Mouse (Mus musculus): ENCODE results near the gene Vps8. TPM values are rescaled to one million over a fixed set of nuclear protein-coding genes. Genes with fewer than 3 reads are reported as not detected.

Gene Vps8
- polyA plus RNA-seq, 1 experiment from 2014 or later, result 13.7 TPM

DNA sequence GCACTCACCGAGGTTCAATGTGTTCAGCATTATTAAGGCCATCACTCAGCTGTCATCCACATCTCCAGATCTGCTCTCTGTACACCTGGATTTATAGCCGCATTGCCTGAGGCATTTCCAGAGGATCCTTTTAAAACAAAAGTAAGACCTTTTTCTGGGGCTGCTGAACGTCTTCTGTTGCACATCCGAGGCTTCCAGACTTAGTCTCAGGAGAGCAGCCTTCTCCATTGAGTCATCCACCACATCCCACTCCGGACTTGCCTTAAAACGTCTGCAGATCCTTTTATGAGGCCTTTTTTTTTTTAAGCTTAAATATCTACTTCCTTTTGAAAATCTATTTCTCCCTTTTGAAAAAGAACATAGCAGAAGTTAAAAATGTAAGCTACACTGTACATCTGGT, 172.6 kb downstream of the Vps8 start:
- no peaks in the 10 kb centered on the region for H3K27me3 ChIP-seq (ENCODE audit: low read depth, poor library complexity, severe bottlenecking)
- no peak for DNase-seq (ENCODE audit: low spot score)
- no peak overlapping the region for H3K27ac ChIP-seq
- no peaks in the 10 kb centered on the region for H3K4me1 ChIP-seq
- no peaks in the 10 kb centered on the region for H3K9me3 ChIP-seq (replicated peaks)
- WGBS, result 74% methylated on average over 6 of the region's 6 CpGs
- H3K4me3 ChIP-seq, result no peak overlapping the region
- no peaks in the 10 kb centered on the region for H3K36me3 ChIP-seq

DNA sequence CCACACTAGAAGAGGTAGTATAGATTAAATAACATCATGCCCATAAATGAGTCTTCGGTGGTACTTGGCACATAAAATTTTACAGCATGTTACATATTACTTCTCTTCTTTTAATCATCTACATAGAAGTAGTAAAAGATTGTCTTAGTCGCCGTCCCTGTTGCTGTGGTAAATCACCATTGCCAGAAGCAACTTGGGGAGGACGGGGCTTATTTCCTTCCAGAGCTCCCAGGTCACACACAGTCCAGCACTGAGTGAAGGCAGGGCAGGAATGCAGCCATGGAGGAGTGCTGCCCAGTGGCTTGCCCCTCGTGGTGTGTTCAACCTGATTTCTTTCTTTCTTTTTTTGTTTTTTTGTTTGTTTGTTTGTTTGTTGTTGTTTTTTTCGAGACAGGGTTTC, 181.4 kb downstream of the Vps8 start:
- peak; percentile 16 for DNase-seq (ENCODE audit: low spot score)
- WGBS, result 89% methylated on average over 6 of the region's 6 CpGs

DNA sequence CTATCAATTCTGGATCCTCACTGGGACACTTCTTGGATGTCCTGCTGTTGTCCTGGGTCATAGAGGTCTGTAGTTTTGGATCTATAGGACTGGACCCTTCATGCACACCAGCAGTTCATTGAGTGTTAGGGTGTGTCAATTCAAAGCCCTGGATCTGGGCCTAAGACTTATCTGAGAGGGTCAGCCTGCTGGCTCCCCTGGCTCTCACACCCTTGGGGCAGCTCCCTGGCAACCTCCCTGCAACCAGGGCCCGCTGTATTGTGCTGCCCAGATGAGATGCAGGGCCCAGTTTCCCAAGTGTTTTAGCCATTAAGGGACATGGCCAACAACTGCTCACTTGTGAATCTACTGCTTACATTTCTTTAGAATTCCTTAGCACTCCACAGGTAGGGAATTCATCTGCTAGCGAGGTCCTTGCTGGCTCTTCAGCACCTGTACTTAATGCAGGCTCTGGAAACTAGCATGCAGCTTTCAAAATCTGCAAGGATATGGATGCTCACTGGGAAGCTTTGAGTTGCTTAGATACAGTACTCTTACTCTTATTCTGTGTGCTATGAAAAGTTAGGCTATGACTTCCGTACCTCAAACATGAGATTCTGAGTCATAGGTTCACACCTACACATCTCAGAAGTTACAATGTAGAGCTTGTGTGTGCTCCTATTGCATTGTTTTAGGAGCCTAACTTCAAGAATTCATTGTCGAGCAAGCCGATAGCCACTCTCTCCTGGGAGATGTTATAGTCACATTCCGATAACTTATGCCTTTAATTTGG, 183.5 kb downstream of the Vps8 start:
- 89% methylated on average over 6 of the region's 6 CpGs for WGBS
- H3K4me1 ChIP-seq, result no peaks in the 10 kb centered on the region

More for the DNA sequence above, 181.4 kb downstream of the Vps8 start:
- no peak overlapping the region for H3K4me3 ChIP-seq
- H3K27ac ChIP-seq, result no peak overlapping the region
- no peaks in the 10 kb centered on the region for H3K36me3 ChIP-seq
- H3K9me3 ChIP-seq (replicated peaks), result no peaks in the 10 kb centered on the region
- H3K4me1 ChIP-seq, result no peaks in the 10 kb centered on the region
- no peaks in the 10 kb centered on the region for H3K27me3 ChIP-seq (ENCODE audit: low read depth, poor library complexity, severe bottlenecking)

DNA sequence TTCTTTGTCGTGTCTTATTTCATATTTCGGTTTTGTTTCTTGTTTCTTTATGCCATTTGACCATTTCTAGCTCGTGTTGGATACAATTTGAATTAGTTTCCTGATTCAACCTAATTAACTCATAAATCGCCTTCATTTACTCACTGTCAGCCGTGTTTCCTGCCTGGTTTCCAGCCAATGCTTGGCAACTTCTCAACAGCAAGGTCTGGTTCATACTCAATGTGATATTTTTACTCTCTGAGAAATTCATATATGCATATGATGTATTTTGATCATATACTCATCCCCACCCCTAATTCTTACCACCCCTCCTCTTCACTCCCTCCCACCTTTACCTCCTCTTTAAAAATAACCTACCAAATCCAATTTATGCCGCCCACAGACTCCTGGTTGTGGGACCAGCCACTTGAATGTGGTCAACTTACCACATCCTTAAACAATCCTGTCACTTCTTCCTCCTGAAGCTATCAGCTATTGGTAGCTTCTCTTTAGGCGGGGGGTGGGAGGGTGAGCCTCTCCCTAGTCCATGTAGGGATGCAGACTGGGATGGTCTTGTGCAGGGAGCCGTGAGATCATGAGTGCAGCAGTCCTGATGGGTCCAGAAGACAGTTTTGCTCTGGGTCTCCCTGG, 184.2 kb downstream of the Vps8 start:
- Histone ChIP-seq H3K27me3 (ENCODE audit: low read depth, poor library complexity, severe bottlenecking) (no peaks in the 10 kb centered on the region), H3K36me3 (no peaks in the 10 kb centered on the region), H3K9me3 (replicated peaks) (no peaks in the 10 kb centered on the region), H3K4me1 (no peaks in the 10 kb centered on the region), H3K27ac (no peak overlapping the region), H3K4me3 (no peak overlapping the region)
- no peak for DNase-seq (ENCODE audit: low spot score)
- WGBS, result 85% methylated on average over 8 of the region's 8 CpGs

More for the DNA sequence above, 183.5 kb downstream of the Vps8 start:
- no peak overlapping the region for H3K4me3 ChIP-seq
- DNase-seq (ENCODE audit: low spot score), result peak; percentile 23
- no peaks in the 10 kb centered on the region for H3K9me3 ChIP-seq (replicated peaks)
- no peaks in the 10 kb centered on the region for H3K36me3 ChIP-seq
- no peaks in the 10 kb centered on the region for H3K27me3 ChIP-seq (ENCODE audit: low read depth, poor library complexity, severe bottlenecking)
- no peak overlapping the region for H3K27ac ChIP-seq

DNA sequence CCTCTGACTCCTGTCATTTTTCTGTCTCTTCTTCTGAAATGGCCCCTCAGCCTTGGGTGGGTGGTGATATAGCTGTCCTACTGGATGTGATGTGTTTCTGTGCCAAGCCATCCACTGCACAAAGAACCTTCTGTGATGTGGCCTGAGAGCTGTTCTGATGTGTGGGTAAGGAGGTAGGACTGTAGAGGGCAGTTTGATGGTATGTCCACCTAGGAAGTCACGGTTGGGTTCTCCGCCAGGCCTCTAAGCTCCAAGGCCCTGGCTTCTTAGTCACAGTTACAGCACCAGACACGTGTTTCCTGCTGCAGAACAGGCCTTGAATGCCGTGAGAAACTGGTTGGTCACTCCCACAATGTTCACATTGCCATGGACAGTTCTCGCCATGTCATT, 184.7 kb downstream of the Vps8 start:
- Histone ChIP-seq H3K4me3 (no peak overlapping the region), H3K9me3 (replicated peaks) (no peaks in the 10 kb centered on the region), H3K27me3 (ENCODE audit: low read depth, poor library complexity, severe bottlenecking) (no peaks in the 10 kb centered on the region), H3K4me1 (no peaks in the 10 kb centered on the region), H3K36me3 (no peaks in the 10 kb centered on the region), H3K27ac (no peak overlapping the region)
- peak; percentile 22 for DNase-seq (ENCODE audit: low spot score)
- WGBS, result 84% methylated on average over 5 of the region's 5 CpGs

DNA sequence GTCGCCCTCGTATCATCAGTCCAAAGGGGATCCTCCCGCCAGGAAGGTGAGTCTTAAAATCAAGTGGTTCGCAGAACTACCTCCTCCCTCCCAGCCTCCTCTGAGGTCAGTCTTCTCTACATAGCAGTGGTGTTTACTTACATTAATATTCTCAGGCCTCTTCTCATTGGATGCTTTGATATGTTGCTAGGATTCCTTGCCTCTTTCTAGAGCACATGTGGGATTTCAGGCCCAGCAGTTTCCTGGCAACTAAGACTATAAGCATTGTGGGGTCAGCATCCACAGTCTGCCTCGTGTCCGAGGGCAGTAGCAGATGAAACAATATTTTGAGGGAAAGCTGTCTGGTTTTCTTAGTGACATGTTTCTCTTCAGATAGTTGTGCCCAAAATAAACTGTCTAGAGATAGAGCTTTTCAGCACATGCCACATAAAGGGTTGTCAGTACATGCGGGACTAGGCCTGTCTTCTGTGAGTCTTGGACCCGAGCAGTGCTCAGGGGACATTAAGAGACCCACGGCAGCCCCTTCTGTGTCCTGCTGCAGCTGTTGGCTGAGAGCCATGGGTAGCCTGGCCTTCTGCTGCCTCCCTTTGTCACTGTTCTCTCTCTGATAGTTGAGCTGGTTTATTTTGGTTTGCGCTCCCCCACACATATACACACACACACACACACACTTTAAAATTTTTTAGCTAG, 185.4 kb downstream of the Vps8 start:
- 88% methylated on average over 10 of the region's 10 CpGs for WGBS
- peak; percentile 9 for DNase-seq (ENCODE audit: low spot score)

DNA sequence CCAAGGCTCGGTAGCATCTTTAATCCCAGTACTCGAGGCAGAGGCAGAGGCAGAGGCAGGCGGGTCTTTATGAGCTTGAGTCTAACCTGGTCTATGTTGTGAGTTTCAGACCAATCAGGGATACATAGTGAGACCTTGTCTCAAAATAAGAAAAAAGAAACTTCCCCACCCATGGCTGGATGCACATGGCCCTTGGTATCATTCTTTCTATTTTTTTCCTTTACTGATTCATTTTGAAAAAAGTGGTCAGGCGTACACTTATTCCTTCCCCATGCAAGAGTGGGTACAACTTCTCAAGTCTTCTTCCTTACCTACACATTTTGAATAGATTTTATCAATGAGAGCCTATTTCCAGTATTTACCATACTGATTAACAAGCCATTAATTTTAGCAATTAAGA, 187.6 kb downstream of the Vps8 start:
- WGBS, result 93% methylated on average over 4 of the region's 4 CpGs
- Histone ChIP-seq H3K4me1 (no peaks in the 10 kb centered on the region), H3K4me3 (no peak overlapping the region), H3K9me3 (replicated peaks) (no peaks in the 10 kb centered on the region), H3K36me3 (peaks cover 3% of the 10 kb centered on the region; the same call in 1 of the 2 replicates), H3K27me3 (ENCODE audit: low read depth, poor library complexity, severe bottlenecking) (no peaks in the 10 kb centered on the region), H3K27ac (no peak overlapping the region)
- DNase-seq (ENCODE audit: low spot score), result no peak

More for the DNA sequence above, 185.4 kb downstream of the Vps8 start:
- no peak overlapping the region for H3K4me3 ChIP-seq
- no peaks in the 10 kb centered on the region for H3K4me1 ChIP-seq
- no peak overlapping the region for H3K27ac ChIP-seq
- H3K9me3 ChIP-seq (replicated peaks), result no peaks in the 10 kb centered on the region
- H3K27me3 ChIP-seq (ENCODE audit: low read depth, poor library complexity, severe bottlenecking), result no peaks in the 10 kb centered on the region
- peaks cover 3% of the 10 kb centered on the region; the same call in 1 of the 2 replicates for H3K36me3 ChIP-seq

DNA sequence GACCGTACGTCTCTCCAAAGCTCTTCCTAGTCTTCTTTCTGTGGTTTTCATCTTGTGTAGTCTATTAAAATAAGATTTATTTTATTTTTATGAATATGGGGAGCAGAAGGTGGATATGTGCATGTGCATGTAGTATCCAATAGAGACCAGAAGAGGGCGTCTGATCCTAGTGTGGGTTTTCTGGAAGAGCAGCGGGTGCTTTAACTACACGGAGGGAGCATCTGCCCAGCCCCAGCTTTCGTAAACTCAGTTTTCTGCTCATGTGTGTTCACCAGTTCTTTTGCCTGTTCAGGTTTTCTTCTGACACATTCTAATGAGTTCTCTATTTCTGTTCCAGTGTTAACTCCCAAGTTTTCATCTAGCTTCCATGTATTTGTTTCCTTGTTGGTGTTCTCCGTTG, 192.9 kb downstream of the Vps8 start:
- H3K27me3 ChIP-seq (ENCODE audit: low read depth, poor library complexity, severe bottlenecking), result no peaks in the 10 kb centered on the region
- H3K4me3 ChIP-seq, result no peak overlapping the region
- no peaks in the 10 kb centered on the region for H3K9me3 ChIP-seq (replicated peaks)
- peaks cover 3% of the 10 kb centered on the region; the same call in 1 of the 2 replicates for H3K36me3 ChIP-seq
- 57% methylated on average over 7 of the region's 7 CpGs for WGBS
- H3K27ac ChIP-seq, result no peak overlapping the region
- H3K4me1 ChIP-seq, result no peaks in the 10 kb centered on the region
- no peak for DNase-seq (ENCODE audit: low spot score)

DNA sequence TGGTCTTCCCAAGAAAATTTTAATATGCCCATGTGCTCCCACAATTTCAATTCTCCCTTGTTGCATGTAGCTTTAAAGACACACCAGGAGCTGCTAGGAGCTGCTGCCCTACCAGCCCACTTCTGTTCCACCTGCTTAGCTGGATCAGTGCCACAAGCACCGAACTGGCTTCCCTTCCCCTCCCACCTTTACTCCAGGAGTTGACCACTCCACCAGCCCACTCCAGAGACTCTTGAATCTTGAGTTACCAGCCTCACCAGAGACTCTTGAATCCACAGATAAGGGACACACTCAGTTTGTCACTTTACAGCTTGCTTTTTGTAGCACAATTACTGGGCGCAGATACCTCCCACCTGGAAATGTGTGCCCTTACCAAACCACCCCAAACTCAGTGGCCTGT, 197.7 kb downstream of the Vps8 start:
- 96% methylated on average over 2 of the region's 2 CpGs for WGBS
- Histone ChIP-seq H3K4me1 (no peaks in the 10 kb centered on the region), H3K9me3 (replicated peaks) (no peaks in the 10 kb centered on the region), H3K36me3 (no peaks in the 10 kb centered on the region), H3K27ac (no peak overlapping the region), H3K4me3 (no peak overlapping the region), H3K27me3 (ENCODE audit: low read depth, poor library complexity, severe bottlenecking) (no peaks in the 10 kb centered on the region)
- no peak for DNase-seq (ENCODE audit: low spot score)

DNA sequence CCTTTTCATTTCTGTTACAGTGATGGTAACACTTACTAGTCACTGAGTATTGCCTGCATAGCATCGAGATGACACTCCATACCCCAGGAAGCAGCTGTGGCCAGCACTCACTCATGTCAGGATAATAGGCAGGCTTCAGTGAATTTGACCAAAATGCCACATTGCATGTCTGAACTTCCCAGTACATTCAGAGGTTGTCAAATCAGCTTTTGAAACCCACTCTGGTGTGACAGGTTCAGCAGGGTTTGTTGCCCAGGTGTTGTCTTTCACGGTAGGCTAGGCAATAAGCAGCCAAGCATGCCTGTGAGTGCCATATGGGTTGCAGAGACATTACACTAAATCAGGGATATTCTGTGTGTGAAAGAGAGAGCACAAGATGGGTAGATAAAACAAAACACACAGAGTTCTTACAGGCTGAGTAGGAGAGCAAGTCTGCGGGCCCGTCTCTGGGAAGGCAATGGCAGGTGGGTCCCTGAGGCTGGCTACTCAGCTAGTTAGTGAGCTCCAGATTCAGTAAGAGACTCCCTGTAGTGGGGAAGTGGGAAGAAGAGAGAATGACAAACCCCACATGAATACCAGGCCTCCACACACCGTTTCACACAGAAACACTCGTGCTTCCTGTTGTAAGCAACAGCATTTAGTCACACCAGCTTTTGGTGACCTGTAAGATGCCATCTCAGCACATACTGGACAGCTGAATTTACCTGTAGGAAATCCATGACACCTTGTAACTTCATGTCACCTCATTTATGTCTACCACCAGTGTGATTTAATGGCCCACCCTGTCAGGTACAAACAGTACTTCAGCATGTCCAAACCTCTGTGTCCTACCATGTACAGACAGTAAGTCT, 203.1 kb downstream of the Vps8 start:
- 80% methylated on average over 6 of the region's 6 CpGs for WGBS
- DNase-seq (ENCODE audit: low spot score), result no peak
- H3K4me3 ChIP-seq, result no peak overlapping the region
- no peaks in the 10 kb centered on the region for H3K36me3 ChIP-seq
- H3K4me1 ChIP-seq, result peaks cover 18% of the 10 kb centered on the region
- no peak overlapping the region for H3K27ac ChIP-seq
- H3K9me3 ChIP-seq (replicated peaks), result no peaks in the 10 kb centered on the region
- H3K27me3 ChIP-seq (ENCODE audit: low read depth, poor library complexity, severe bottlenecking), result no peaks in the 10 kb centered on the region

DNA sequence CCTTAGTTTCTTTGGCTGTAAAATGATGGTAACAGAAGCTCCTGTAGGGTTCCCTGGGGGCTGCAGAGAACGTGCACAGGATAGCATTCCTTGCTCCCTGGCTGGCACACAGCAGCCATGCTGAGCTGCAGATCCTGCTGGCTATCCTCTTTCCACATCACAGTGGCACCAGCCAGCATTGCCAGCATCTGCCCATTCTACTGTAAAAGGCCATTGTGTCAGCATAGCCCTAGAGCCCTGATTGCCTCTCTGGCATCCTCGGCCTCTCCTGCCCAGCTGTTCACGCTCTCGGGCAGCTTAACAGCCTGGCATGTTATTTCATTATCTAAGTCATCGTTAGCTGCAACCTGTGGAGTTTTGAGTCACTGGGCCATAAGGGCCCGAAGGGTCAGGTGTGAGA, 204.3 kb downstream of the Vps8 start:
- DNase-seq (ENCODE audit: low spot score), result no peak
- 69% methylated on average over 6 of the region's 6 CpGs for WGBS
- H3K36me3 ChIP-seq, result no peaks in the 10 kb centered on the region
- no peak overlapping the region for H3K4me3 ChIP-seq
- H3K4me1 ChIP-seq, result peaks cover 18% of the 10 kb centered on the region
- H3K27me3 ChIP-seq (ENCODE audit: low read depth, poor library complexity, severe bottlenecking), result no peaks in the 10 kb centered on the region
- H3K9me3 ChIP-seq (replicated peaks), result no peaks in the 10 kb centered on the region
- peak overlapping the region; percentile 66; the same call in 1 of the 2 replicates for H3K27ac ChIP-seq

DNA sequence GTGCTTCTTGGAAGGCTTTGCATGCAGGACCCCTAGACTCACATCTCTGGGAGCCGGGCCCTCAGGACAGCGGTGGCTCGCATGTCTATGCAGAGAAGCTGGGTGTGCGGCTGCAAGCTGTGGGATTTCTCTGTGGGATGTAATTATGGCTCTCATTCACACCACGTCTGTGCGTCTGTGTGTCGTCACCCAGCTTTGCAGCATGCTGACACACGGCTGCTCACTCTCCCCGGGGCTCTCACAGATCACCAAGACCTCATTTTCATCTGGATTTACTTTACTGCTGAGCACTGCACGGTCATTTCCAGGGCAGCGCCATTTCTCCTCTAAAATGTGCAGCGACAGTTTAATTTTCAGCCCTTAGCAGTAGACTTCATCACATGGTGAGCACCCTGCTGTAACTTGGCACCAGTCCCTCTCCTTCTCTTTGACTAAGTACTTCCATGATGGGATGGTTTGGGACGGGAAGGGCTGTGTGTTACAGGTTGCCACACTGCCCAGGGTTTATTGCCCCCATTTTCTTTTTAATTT, 205.2 kb downstream of the Vps8 start:
- Histone ChIP-seq H3K27ac (peak overlapping the region; percentile 66), H3K4me3 (no peak overlapping the region), H3K36me3 (no peaks in the 10 kb centered on the region), H3K9me3 (replicated peaks) (no peaks in the 10 kb centered on the region), H3K27me3 (ENCODE audit: low read depth, poor library complexity, severe bottlenecking) (no peaks in the 10 kb centered on the region), H3K4me1 (peaks cover 18% of the 10 kb centered on the region)
- no peak for DNase-seq (ENCODE audit: low spot score)
- 34% methylated on average over 13 of the region's 13 CpGs for WGBS
